Mouse (Mus musculus) G1E (cell line): ENCODE data around the gene Scamp1.

Experiments used
- CTCF ChIP-seq: IDR thresholded peaks from 2 replicates; pipeline ENCODE4 v1.5.1; 2012; ENCODE audit warnings: low read depth, low read length, inconsistent platforms, mixed read lengths
- GATA1 ChIP-seq: IDR thresholded peaks from 2 replicates; pipeline ENCODE4 v1.6.1; 2012; ENCODE audit warnings: borderline replicate concordance, low read length, inconsistent platforms, mixed read lengths
- POLR2AphosphoS5 ChIP-seq: IDR thresholded peaks from 2 replicates; pipeline ENCODE4 v1.6.1; 2012; ENCODE audit warnings: low read depth, low read length, inconsistent platforms; ENCODE audit not compliant: insufficient replicate concordance

DNA sequence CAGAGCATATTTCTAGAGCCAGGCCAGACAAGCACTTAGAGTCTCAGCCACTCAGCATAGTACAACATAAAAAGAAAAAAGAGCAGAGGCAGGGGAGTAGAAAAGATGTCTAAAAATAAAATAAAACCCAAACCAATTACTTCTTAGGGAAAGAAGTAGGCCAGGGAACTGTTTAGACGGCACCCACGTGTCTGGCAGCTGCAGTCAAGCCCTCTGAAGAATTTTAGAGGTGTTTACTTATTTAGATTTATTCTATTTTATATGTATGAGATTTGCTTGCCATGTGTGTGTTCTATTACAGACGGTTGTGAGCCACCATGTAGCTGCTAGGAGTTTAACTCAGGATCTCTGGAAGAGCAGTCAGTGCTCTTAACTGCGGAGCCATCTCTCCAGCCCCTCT is 18.5 kb downstream of the Scamp1 start:
- TF ChIP-seq CTCF: no peak
- no peak for TF ChIP-seq POLR2AphosphoS5
- no peak for TF ChIP-seq GATA1
